Mouse (Mus musculus): ENCODE data around the gene Large1.
A peak's percentile ranks its signal among the peaks of the same experiment; 100 is the strongest.
"Not testable (repeated sequence)": the region's sequence is repeated elsewhere in the genome, so short reads cannot be mapped to it uniquely, and the experiment has no call there.

The Large1 gene

DNA sequence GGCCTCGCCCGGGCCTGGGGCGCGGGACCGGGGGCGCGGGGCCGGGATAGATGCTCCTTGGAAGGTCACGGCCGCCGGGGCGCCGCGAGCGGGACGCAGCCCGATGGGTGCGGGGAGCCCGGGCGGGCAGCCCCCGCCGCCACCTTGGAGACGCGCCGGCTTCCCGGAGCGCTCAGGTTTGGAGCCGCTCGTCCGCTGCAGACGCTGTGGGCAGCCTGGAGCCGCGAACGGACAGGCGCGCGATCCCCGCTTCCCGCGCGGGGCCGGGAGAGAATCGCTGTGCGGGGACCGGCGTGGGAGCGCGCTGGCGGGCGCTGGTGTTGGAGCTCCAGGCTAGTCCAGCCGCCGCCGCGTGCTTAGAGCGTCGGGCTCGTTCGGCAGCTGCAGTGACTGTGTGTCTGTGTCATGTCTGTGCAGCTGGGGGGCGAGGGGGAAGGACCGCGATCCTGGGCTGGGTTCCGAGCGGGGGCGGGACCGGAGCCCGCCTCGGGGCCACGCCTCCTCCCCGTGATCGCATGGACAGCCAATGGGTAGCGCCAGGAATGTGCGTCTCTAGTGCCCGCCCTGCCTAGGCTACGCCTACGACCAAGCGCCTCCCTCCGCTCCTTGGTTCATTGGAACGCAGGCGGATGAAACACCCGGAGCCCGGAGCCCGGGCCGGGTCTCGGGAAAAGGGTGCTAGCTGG is at the start of gene Large1:
Large1 (minus strand) TSS at position 433 of the 686 bp plus-strand sequence.
- peak; percentile 99 for DNase-seq

- DNase-seq, result no peak
These were observed 47.0 kb upstream of the Large1 start for GRCm38 (mm10) chr8:73400343-73400742.

GRCm38 (mm10) chr8:73373001-73373400 is 19.7 kb upstream of the Large1 start:
- DNase-seq, result not testable (repeated sequence)

DNA sequence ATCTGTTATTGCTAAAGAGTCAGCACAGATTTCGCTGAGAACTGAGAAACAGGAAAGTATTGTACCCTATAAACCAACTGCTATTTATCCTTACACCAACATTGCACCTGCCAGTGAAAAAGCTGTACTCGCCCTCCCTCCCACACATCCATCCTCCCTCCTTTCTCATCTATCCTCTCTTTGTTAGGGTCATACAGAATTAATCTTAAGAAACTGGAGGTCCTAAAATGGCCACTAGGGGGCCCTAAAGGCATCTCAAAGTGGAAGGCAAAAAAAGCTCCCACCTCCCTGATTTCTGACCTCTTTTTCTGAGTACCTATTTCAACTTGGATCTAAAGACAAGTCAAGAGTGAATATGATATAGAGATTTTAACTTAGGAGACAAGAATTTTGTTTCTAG is 2.6 kb upstream of the Large1 start:
- peak; percentile 74 for DNase-seq

DNA sequence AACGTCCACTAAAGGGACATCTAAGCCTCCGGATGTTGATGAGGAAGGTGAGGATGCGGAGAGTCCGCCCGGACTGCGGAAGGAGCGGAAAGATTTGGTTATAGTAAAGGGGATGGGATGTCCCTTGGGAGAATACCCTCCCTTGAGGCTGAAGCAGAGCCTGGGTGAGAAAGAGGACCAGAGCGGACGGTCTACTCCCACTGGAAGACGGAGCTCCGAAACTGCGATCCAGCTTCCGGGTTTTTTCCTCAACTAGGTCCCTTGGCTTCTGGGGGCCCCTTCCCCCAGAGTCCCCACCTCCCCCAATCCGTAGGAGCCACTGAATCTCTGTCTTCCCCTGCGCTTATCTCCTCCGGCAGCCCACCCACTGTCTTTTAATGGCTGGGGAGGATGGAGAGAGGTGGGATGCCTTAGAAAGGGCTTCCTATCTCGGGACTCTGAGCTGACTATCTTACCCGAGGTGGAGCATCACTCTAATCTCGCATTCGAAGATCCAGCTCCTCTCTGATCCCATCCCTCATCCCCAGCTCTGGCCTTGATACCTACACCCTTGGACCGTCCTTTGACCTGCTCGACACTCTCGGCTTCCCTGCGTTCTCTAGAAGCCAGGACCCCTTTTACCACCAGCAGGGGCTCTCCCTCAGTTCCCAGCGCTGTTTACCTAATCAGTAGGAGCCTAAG is 1.0 kb upstream of the Large1 start:
- peak; percentile 73 for DNase-seq

DNA sequence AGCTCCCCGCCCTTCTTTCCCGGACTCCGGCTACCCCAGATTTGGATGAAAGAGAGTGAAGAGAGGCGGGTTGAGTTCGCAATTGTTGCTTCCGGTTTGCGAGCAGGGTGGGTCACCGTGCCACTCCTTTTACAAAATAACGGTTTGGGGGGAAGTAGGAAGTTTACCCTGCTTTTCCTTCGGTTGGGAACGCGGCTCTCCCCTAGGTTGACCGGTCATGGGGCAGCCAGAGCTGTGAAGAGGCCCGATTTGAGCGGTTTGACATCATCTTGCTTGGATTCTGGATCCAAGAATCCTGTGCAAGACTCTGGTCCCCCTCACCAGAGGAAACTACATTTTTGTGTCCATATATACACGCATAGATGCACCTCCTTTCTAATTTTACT is 447 bp upstream of the Large1 start:
- no peak for DNase-seq

- peak; percentile 52 for DNase-seq
These were observed 836 bp downstream of the Large1 start for GRCm38 (mm10) chr8:73352301-73353107.

DNA sequence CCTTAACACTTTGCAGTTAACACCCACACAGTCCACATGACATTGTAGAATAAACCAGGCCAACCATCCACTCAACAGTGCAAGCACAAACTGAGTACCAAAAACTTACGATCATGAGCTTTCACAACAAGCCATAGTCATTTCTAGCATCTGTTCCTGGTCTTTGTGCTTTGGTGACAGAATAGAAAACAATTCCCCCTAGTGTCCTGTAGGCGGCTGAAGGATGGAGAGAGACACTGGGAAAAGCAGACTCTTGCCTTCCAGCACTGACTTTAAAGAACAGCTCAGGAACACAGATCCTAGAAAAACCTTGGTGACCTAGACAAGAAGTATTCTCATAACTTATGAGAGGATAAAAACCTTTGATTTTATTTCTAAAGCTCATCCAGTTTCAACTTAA is 3.0 kb downstream of the Large1 start:
- peak; percentile 29 for DNase-seq

DNA sequence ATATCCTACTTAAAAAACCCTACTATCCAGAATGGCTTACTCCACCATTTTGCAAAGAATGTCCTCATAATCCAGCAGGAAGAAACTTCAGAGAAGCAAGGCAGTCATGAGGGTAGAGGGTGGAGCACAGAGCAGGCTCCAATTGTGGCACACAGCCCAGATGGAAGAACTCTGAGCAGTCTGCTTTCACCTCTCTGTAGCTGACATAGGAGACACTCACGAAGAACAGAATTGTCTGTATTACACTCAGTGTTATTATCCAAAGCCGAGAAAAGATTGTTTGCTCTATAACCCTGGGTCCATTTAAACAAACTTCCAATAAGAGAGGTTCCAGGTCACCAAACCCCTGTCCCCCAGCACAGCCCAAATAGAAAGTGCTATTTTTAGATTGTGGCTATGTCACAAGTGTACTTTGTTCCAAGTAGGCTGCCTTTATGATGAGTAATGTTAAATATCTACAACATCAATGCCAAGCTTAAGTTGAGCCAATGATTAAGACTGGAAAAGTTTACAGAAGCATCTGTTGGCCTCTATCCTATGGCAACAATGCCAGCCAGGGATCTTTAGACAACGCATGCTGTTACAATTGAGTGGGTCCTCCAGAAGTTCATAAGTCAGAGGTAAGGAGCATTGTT is 10.5 kb downstream of the Large1 start:
- DNase-seq, result peak; percentile 60

GRCm38 (mm10) chr8:73336845-73337244 is 16.5 kb downstream of the Large1 start:
- no peak for DNase-seq

GRCm38 (mm10) chr8:73329131-73329530 is 24.2 kb downstream of the Large1 start:
- no peak for DNase-seq

DNA sequence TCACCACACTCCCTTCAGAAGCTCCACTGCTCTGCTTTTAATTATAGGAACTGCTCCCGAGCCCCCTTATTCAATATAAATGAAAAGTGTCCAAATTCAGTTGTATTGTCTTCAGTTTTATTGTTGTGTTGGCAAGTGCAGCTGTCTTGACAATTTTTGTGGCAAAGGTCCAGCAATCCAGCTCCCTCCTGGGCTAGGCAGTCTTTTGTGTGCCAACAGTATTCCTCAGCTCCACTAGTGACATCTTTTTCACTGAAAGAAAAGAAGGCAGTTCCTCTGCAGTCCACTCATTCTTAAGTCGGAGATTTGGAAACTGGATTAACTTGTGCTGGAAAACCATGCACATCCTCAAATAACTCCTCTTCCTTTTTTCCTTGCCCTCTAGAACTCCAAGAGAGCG is 25.3 kb downstream of the Large1 start:
- no peak for DNase-seq

- no peak for DNase-seq
These were observed 28.7 kb downstream of the Large1 start for GRCm38 (mm10) chr8:73324667-73325066.

- no peak for DNase-seq
These were observed 29.7 kb downstream of the Large1 start for GRCm38 (mm10) chr8:73323591-73323990.

DNA sequence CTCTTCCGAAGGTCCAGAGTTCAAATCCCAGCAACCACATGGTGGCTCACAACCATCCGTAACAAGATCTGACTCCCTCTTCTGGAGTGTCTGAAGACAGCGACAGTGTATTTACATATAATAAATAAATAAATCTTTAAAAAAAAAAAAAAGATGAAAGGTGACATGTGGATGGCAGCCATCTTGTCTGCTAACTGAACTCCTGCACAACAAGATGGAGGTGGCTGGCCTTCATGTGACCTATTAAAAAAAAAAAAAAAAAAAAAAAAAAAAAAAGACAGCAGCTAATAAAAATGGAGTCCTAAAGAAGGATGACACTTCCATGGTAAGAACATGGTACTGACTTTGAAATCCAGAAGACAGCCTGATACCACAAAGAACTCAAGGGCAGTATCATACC is 33.8 kb downstream of the Large1 start:
- not testable (repeated sequence) for DNase-seq

GRCm38 (mm10) chr8:73313911-73314310 is 39.4 kb downstream of the Large1 start:
- no peak for DNase-seq

GRCm38 (mm10) chr8:73312714-73313607 is 40.4 kb downstream of the Large1 start:
- no peak for DNase-seq

DNA sequence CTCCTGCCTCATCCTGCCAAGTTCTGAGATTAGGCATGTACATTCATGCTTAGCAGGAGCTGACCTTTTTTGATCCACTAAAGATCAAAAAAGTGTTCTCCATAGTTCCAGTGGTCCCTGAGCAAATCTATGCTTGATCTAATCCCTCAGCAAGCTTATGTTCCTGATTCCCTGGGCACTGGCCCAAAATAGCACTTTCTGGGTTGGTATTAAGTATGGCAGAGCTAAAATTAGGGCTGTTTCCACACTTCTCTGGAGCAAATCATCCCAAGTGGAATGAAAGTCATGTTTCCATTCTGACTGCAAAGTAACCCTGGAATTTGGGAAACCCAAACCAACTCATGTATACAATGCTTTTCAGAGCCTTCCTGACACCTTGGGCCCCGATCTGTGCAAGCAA is 42.9 kb downstream of the Large1 start:
- no peak for DNase-seq

DNA sequence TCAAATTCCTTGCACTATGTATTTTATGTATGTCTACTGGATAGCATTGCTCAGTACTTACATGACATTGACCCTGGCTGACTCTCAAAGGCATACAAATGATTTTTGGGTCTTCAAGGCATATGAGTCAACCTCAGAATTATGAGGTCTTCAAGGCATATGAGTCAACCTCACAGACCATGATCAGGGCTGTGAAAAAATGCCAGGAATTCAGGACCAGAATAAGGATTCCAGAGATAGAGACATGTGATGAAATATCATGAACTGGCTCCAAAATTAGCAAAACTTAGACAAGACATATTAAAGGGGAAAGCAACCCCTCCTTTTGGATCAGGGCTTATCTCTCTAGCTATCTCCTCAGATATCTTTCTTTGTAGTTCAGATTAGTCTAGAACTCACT is 43.3 kb downstream of the Large1 start:
- DNase-seq, result no peak

DNA sequence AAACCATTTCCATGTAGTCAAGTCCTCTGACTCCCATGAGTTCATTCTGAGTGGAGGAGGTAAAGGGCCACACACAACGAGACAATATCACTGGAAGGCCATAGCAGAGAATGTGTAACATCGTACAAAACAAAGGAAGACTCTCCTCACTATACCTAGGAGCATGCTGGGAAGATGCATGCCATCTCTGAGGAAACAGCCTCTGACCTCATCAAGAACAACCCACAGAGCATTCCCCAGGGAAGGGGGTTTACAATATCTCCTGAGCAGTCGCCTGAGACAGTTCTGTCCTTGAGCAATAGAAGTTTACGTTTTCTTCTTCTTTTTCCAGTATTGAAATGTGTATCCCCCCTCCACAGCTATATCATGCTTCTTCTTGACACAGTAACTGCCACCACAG is 49.4 kb downstream of the Large1 start:
- no peak for DNase-seq

DNA sequence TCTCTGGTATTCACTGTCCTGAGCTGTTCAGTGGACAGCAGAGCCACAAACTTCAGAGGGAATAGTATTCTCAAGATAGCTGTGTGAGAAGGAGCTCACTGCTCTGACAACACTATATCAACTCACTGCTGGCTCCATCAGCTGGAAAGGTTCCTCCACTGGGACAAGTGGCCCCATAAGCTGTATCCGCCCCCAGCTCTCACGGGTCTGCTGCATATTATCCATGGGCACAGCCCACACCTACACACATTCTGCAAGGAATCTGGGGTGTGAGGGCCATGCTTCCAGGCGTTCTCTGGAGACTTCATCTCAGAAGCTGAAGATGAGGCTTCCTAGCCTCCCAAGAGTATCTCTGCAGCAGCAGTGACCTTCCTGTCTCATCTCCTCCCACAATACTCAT is 50.4 kb downstream of the Large1 start:
- no peak for DNase-seq

DNA sequence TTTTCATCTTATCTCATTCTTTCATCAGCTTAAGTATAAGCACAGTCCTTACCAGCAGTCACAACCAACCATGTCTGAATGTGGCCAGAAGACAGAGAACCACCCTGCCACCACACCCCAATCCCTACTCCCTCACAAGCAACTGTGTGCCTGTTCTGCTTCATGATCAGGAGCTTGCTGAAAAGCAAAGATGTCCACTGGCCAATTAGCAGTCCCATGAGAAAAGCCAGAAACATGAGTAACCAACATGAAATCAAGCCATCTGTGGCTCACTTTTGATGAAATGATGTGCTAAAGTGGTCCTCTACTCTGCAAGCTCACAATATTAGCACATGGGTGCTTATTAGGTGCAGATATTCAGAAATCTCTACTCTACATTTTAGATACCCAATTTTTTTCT is 57.8 kb downstream of the Large1 start:
- no peak for DNase-seq

Data from lung, postnatal 10 days (tissue).